Mouse (Mus musculus): Measurements from ENCODE around the gene Tef. TPM values are rescaled to one million over a fixed set of nuclear protein-coding genes. Genes with fewer than 3 reads are reported as not detected.

Gene Tef
- total RNA-seq, 1 experiment from 2014 or later, result 71.4 TPM

GRCm38 (mm10) chr15:81848301-81848700 lies 46.1 kb downstream of the Tef start:
- DNase-seq, result peak; percentile 77

- DNase-seq, result peak; percentile 22
These were observed 46.9 kb downstream of the Tef start for GRCm38 (mm10) chr15:81849104-81849503.

DNA sequence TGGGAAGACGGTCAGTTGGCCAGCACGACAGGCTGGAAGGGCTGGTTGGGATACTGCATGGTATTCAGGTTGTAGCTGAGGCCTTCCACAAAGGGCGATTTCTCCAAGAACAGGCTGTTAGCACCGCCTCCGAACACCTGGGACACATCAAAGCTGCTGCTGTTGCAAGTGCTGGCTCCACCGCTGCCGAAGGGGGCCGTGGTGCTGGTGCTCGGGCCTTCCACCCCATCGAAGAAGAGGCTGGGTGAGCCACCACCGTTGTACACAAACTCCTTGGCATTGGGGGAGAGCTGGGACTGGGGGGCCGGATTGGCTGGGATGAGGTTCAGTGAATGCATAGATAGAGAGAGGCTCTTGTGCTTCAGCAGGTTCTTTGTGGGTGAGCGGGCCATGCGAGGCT lies 48.5 kb downstream of the Tef start:
- no peak for DNase-seq

- DNase-seq, result no peak
These were observed 49.2 kb downstream of the Tef start for GRCm38 (mm10) chr15:81851375-81851774.

DNA sequence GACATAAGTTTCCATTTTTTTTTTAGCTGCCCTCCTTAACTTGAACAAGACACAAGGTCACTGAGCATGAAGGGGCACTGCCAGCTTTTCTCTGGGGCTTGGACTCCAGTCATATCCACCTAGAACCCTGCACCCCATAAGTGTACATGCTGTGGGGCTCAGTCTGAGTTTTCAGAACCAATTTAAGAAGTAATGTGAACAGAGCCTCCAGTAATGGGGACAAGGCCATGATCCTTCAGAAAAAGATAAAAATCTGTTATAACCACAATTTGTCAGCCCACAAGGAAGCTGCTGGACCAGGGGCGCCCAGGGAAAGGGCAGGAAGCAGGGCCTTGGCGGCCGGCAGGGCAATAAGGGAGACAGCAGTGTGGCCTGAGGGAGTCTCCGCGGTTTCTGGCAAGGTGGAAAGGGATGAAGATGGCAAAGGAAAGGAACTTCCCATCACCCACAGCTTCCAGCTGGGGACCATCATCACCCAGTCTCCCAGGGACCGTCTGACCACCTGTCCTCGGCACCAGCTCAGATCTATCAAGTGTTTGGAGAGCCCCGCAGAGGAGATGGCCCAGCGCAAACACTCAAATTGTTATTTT lies 50.3 kb downstream of the Tef start:
- peak; percentile 72 for DNase-seq

- DNase-seq, result peak; percentile 69
These were observed 50.9 kb downstream of the Tef start for GRCm38 (mm10) chr15:81853081-81853480.

- peak; percentile 93 for DNase-seq
These were observed 54.0 kb downstream of the Tef start for GRCm38 (mm10) chr15:81856030-81856790.

DNA sequence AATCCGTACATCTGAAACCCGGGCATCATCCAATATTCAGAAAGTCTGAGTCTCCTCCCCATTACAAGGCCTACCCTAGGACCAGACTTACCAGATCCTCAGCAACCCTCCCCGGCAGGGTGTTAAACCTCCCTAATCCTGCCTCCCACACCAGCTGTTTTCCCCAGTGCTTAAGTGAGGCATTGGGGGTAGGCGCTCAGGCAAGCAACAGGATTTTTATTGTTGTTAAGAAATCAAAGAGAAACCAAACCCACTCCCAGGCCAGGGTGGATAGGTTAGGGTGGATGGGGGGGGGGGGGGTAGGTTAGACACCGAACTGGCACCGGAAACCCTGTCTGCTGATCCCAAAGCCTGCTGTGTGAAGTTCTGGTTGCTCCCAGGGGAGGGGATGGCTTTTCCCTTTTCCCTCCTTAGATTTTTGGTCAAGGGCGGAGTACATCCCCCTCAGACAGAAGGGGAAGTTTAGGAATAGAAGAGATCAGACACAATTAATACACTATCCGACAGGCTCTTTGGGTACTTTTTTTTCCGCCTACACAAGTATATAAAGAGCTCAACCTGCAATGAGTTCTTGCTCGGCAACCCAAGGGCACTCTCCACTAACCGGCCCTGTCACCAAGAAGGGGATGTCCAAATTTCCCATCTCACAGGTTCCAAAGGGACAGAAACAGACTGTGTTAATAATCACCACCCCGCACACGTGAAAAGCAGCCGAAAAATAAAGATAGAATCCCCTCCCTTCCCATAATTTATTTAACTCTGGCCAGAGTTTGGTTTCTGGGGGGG lies 54.9 kb downstream of the Tef start:
- DNase-seq, result peak; percentile 60

DNA sequence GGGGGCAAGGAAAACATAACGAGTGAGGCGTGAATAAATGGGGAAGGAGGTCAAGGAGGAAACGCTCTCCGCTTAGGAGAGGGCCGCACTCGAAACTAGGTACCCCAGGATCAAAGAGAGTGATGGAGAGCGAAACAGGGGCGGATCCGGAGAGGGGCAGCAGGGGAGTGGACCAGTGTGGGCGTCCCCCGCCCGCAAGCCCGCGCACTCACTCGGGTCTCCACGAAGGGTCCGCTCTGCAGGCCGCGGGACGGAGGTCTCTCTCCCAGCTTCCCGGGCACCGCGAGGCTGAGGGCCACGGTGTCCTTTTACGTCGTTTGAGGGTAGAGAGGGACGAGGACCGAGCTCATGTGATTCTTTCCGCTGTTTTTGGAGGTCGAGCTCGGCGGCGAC lies 55.5 kb downstream of the Tef start:
- DNase-seq, result peak; percentile 66

DNA sequence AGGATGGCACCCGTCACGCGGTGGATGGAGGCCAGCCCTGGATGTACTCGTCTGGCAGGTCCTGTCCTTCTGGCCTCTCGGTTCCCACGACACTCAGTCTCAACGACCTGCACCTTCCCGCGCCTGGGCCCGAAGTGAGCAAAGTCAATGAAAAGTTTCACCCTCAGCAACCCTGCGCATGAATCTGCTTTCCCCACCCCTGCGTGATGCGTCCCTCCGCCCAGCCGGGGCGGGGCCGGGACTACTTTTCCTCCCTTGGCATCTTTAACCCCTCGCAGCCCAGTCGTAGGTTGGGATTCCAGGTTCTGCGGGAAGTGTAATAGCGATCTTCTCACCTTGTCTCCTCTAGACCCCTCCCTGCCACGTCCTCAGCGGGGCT lies 55.9 kb downstream of the Tef start:
- peak; percentile 96 for DNase-seq

DNA sequence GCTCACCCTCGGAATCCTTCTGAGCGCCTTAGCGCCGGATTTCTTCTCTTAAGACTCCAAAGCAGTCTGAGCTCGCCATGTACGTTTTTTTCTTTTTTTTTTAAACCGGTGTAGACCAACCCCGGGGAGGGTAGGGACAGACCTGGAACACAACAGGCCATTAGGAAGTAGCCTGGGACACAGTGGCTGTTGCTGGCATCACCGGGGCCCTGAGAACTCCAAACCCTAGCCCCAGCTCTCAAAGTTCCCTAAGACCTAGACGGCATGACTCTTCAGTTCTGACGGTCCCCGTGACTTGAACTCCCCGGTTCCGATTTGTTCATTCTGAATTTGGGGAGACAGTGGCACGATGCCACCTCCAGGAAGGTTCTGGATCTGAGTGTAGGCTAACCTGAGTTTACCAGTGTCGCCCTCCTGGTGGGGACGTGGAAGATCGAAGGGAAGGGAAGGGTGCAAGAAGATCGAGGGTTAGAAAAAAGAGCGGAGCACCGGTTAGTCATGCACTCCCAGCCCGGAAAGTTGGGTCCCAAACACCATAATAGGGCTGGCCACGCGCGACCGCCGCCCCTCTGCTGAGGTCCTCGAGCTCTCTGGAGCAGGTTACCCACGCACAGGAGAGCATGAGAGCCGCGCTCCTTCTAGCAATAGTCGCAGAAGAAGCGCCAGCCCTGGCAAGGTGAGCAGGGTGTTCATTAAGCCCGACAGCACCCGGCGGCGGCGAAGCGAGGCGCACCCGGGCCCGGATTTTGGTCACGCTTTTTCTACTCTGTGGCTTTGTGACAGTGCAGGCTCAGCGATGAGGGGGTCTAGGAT lies 56.5 kb downstream of the Tef start, which contains the start of gene Tob2:
Gene Tob2, minus strand, starts transcription at position 280 of the 813 bp plus-strand sequence.
- DNase-seq, result peak; percentile 74

DNA sequence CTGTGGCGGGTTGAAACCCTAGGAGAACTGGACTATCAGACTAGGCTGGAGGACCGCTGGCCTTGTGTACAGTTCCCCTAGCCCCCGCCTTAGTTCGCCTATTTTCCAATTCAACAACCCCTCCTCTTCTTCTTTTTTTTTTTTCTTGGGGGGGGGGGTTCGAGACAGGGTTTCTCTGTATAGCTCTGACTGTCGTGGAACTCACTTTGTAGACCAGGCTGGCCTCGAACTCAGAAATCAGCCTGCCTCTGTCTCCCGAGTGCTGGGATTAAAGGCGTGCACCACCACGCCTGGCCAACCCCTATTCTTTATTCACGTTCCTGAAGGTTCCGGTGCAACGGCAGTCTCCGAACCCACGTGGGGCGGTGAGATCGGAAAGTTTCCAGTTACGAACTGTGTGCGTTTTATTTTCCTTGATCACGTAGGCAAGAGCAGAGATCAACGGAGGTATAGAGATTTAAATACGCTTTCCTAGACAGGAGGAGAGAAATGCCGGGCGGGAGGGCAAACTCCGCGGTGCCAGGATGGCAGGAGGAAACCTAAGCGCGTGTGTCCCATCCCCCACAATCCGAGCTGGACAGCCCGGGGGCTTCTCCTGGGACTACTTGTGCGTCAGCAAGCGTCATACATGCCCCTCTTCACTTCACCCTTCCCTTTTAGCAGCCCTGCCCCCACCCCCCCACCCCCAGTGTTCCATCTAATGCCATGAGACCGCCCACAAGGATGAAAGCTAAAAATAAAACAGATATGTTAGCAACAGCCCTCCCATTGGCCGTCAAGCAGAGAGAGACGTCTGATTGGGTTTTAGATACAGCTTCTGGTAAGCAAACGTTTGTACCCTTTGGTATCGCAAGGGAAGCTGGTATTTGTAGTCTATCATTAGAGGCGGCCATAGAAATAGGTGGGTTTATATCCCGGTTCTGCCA lies 57.4 kb downstream of the Tef start:
- DNase-seq, result peak; percentile 88

GRCm38 (mm10) chr15:81860471-81861135 lies 58.4 kb downstream of the Tef start:
- peak; percentile 50 for DNase-seq

DNA sequence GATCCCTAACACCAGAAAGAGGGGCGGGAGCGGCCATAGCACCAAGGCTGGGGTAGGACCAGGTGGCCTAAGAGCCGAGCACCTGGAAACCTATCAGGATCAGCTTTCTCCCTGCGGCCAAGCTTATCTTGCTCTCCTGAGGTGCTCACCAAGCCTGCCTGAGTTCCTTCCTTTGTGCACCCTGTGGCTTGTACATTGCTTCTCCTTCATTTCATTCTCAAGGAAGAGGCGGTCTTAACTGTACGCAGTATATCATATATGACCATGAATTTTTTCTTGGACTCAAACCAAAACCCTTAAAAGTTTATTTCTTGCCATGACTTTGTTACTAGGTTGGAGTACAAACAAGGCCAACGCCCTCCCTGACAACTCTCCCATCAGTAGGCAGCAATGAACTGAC lies 62.0 kb downstream of the Tef start:
- DNase-seq, result no peak

DNA sequence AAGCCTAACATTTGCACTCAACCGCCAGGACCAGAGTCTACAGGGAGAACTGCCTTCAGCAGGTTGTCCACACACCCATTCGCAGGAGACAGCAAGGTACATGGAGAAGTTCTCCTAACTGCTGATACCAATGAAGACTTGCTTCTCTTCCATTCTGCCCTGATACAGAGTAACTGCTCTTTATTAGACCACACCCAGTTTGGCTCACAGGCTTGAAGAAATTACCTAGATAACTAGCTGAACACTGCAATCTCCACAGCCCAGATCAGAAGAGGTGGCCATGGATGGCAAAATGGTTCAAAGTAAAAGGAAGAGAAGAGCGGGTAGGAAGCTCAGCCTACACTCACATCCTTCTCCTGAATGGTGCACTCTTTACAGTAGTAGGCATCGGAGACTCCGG lies 67.8 kb downstream of the Tef start:
- no peak for DNase-seq

DNA sequence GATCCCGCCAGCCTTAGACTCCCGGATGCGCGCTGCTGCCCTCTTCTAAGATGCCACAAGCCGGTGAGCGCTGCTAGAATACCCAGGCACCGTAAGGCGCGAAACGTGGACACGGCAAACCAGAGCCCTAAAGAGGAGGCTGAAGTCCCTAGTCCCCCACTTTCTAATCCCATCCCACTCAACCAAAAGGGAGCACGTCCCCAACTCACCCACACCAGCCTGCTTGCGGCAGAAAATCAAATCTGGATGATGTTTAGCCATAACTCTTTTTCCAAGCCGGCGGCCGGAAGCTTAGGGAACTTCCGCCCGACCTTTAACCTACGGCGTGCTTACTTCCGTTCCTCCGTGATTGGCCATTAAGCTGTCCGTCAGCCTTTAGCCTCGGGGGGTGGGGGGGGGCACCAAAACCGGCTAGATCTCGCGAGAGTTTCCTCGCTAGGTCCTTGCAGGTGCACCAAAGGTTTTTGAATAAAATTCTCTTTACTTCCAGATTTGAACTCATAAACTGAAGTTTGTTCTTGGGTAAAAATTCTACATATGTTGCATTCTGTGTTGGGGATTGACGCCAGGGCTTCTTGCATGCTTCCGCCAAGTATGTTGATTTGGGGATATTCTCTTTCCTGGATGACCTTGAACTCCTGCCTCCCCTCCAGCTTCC lies 69.5 kb downstream of the Tef start, which contains the start of gene Phf5a:
Gene Phf5a, minus strand, starts transcription at position 308 of the 658 bp plus-strand sequence.
- peak; percentile 93 for DNase-seq

GRCm38 (mm10) chr15:81872262-81873136 lies 70.3 kb downstream of the Tef start, which contains the start of gene Aco2:
Gene Aco2 (plus strand): TSS chr15:81872309.
- peak; percentile 99 for DNase-seq
